Mouse (Mus musculus) liver, postnatal 0 days (tissue): ENCODE measurements around the gene Cdkn2b.

Source experiments
- CTCF ChIP-seq: sonication (generic); IDR thresholded peaks from 2 replicates; pipeline ENCODE4 v1.5.1; 2016; ENCODE audit warnings: antibody characterized with exemption, low read depth
- EP300 ChIP-seq: IDR thresholded peaks from 2 replicates; pipeline ENCODE4 v1.6.1; 2016; ENCODE audit warnings: antibody characterized with exemption, low read depth, mild to moderate bottlenecking

GRCm38 (mm10) chr4:89308001-89308400, 2.8 kb downstream of the Cdkn2b start:
- TF ChIP-seq CTCF (no peak), EP300 (no peak)
